Comparison of ENCODE assay signal across 9 mouse cellular contexts in the genomic region with DNA sequence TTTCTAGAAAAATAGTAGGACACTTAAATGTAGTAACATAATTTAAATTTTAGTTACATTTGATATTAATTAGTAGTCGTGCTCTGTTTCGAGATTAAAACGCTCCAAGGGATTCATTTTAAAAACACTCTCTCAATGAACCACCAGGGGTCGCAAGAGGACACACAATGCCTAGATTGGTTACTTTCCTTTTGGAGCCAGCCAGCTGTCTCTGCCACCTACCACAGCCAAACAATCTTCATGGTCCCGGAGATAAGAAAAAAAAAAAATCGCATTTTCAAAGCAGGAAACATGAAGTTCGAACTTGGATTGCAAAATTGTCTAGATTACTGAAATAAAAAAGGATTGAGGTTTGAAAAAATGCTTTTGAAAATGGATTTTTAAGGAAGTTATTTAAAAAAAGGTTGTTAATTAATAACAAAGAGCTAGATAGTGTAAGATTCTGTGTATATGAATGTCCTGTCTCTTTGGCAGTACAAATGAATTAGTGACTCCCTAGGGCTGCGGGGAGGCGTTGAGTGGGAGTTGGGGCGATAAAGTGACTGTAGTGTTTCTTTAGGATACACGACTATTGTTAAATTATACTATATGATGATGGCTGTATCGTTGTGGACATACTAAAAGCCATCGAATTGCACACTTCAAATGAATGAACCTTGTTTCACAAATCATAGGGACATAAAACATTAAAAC.
DNase-seq lines count a peak whose midpoint lies in the region; ATAC-seq lines count a peak whose summit lies in the region.
"Had no signal": no experiment of that assay in that cellular context is flagged by ENCODE, and none has a peak within 500 bp of the region (broad histone marks: within the 10 kb centered on the region; RNA-seq: fewer than 3 reads in every experiment).

No protein-coding gene starts in this region.

- no peaks in the 10 kb centered on the region for H3K9me3 ChIP-seq in hindbrain, embryonic 11.5 days (ENCODE audit: control insufficient read depth, low read length)
- H3K9me3 ChIP-seq in hindbrain, embryonic 13.5 days = no peaks in the 10 kb centered on the region
- H3K9me3 ChIP-seq in embryonic facial prominence, embryonic 14.5 days (ENCODE audit: control insufficient read depth, low read length) = no peaks in the 10 kb centered on the region
- H3K9me3 ChIP-seq: embryonic facial prominence, embryonic 13.5 days had no signal

- H3K4me3 ChIP-seq in hindbrain, embryonic 11.5 days (ENCODE audit: low read depth, low read length) = no peak overlapping the region
- no peak overlapping the region for H3K4me3 ChIP-seq in hindbrain, embryonic 13.5 days
- no peak overlapping the region for H3K4me3 ChIP-seq in embryonic facial prominence, embryonic 14.5 days (ENCODE audit: low read depth, low read length)
- H3K4me3 ChIP-seq: embryonic facial prominence, embryonic 13.5 days had no signal

- H3K4me2 ChIP-seq in hindbrain, embryonic 11.5 days (replicated peaks; ENCODE audit: low read depth, low read length) = no peak overlapping the region
- H3K4me2 ChIP-seq in hindbrain, embryonic 13.5 days = no peak overlapping the region
- no peak overlapping the region for H3K4me2 ChIP-seq in embryonic facial prominence, embryonic 14.5 days (ENCODE audit: low read depth, low read length)
- H3K4me2 ChIP-seq: embryonic facial prominence, embryonic 13.5 days had no signal

- H3K27me3 ChIP-seq in hindbrain, embryonic 11.5 days (ENCODE audit: control insufficient read depth, insufficient read depth, low read length) = peaks cover 6% of the 10 kb centered on the region; the same call in 1 of the 2 replicates
- H3K27me3 ChIP-seq in hindbrain, embryonic 13.5 days = peaks cover 49% of the 10 kb centered on the region
- peaks cover 19% of the 10 kb centered on the region for H3K27me3 ChIP-seq in embryonic facial prominence, embryonic 14.5 days (replicated peaks; ENCODE audit: control insufficient read depth, insufficient read depth, low read length)

- ATAC-seq in hindbrain, embryonic 11.5 days (ENCODE audit: low FRiP score) = no peak
- no peak for ATAC-seq in hindbrain, embryonic 13.5 days (ENCODE audit: low FRiP score)
- no peak for ATAC-seq in embryonic facial prominence, embryonic 14.5 days (ENCODE audit: low read depth)

- 41% methylated on average over 13 of the region's 13 CpGs for WGBS in hindbrain, embryonic 11.5 days
- 39% methylated on average over 13 of the region's 13 CpGs for WGBS in hindbrain, embryonic 13.5 days
- WGBS in embryonic facial prominence, embryonic 14.5 days = 32% methylated on average over 13 of the region's 13 CpGs

- intact Hi-C loops in left cerebral cortex, postnatal 25 days (cut with DNase I) = loop anchor here (1.0 to 10.0 kb wide), 5 partner anchors 180 to 576 kb away; a partner anchor contains a TSS

- DNase-seq in hindbrain, embryonic 11.5 days (ENCODE audit: low spot score) = peak; percentile 88
- peak; percentile 79 for DNase-seq in adrenal gland, postnatal 14 days
- DNase-seq in embryonic facial prominence, embryonic 14.5 days (ENCODE audit: low spot score) = peak; percentile 89
- peak; percentile 84 for DNase-seq in induced T-regulatory cell, adult 2 months (ENCODE audit: low read depth)
- peak; percentile 81 to 88 for DNase-seq in left cerebral cortex, postnatal 25 days (ENCODE audit: low spot score in 2 of 2)
- DNase-seq in monocyte, adult 2 months (ENCODE audit: low read depth in 1 of 2, low spot score in 2 of 2) = peak; percentile 2 to 6
- peak; percentile 42 for DNase-seq in telencephalon, adult 2 months (ENCODE audit: low read depth, low spot score)

- no peaks in the 10 kb centered on the region for H3K36me3 ChIP-seq in hindbrain, embryonic 11.5 days (ENCODE audit: control insufficient read depth, insufficient read depth, low read length)
- no peaks in the 10 kb centered on the region for H3K36me3 ChIP-seq in hindbrain, embryonic 13.5 days
- no peaks in the 10 kb centered on the region for H3K36me3 ChIP-seq in embryonic facial prominence, embryonic 14.5 days (ENCODE audit: control insufficient read depth, insufficient read depth, low read length)
- H3K36me3 ChIP-seq: embryonic facial prominence, embryonic 13.5 days had no signal

- no peaks in the 10 kb centered on the region for H3K4me1 ChIP-seq in hindbrain, embryonic 11.5 days (replicated peaks; ENCODE audit: control insufficient read depth, insufficient read depth, low read length)
- H3K4me1 ChIP-seq in hindbrain, embryonic 13.5 days (replicated peaks) = no peaks in the 10 kb centered on the region
- no peaks in the 10 kb centered on the region; the same call in 1 of the 2 replicates for H3K4me1 ChIP-seq in embryonic facial prominence, embryonic 14.5 days (ENCODE audit: control insufficient read depth, insufficient read depth, low read length)

- no peak overlapping the region for H3K9ac ChIP-seq in hindbrain, embryonic 11.5 days (ENCODE audit: low read depth, low read length)
- no peak overlapping the region for H3K9ac ChIP-seq in hindbrain, embryonic 13.5 days
- no peak overlapping the region for H3K9ac ChIP-seq in embryonic facial prominence, embryonic 14.5 days (ENCODE audit: low read depth, low read length)
- H3K9ac ChIP-seq: embryonic facial prominence, embryonic 13.5 days had no signal

- H3K27ac ChIP-seq in hindbrain, embryonic 11.5 days (ENCODE audit: low read depth, low read length) = no peak overlapping the region
- H3K27ac ChIP-seq in hindbrain, embryonic 13.5 days = no peak overlapping the region
- H3K27ac ChIP-seq in embryonic facial prominence, embryonic 14.5 days (replicated peaks; ENCODE audit: low read depth, low read length) = no peak overlapping the region
- H3K27ac ChIP-seq: embryonic facial prominence, embryonic 13.5 days had no signal

Comparison
In these comparisons a context has a peak if more than half of its experiments do, and no peak if none do; other contexts are left out.
1. DNase-seq: peak in every context shown above with its lines; median percentile 89 in embryonic facial prominence, embryonic 14.5 days; 88 in hindbrain, embryonic 11.5 days; 84 in left cerebral cortex, postnatal 25 days; 84 in induced T-regulatory cell, adult 2 months; 79 in adrenal gland, postnatal 14 days; 42 in telencephalon, adult 2 months; 4 in monocyte, adult 2 months.